Mouse (Mus musculus) testis, postnatal 14 days (tissue): ENCODE data around the gene Hmga1.

ENCODE experiments used
- DNase-seq: peaks from one replicate; pipeline ENCODE4 v3.0.0; 2021; ENCODE audit warnings: low spot score

Gene Hmga1

GRCm38 (mm10) chr17:27528767-27529166, 27.5 kb upstream of the Hmga1 start:
- DNase-seq = no peak

DNA sequence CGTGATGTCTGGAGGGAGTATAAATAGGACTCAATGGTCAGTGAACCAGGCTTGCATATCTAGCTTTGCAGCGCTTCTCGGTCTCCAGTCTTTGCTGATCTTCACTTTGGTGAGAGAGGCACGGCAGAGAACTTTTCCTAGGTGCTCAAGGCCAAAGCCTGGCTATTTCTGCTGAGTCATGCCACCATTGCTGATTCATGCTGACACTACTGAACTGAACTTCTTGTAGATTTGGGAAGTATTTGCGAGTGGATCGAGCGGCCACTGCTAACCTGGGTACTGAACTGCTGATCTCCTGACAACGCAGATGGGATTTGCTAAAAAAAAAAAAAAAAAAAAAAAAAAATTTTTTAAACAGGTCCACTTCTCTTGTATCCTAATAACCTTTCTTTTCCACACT, 24.2 kb upstream of the Hmga1 start:
- DNase-seq = no peak

GRCm38 (mm10) chr17:27533354-27533753, 22.9 kb upstream of the Hmga1 start:
- no peak for DNase-seq

GRCm38 (mm10) chr17:27534718-27535117, 21.6 kb upstream of the Hmga1 start:
- peak; percentile 83 for DNase-seq

- no peak for DNase-seq
Measured at GRCm38 (mm10) chr17:27541261-27541660, 15.0 kb upstream of the Hmga1 start.

DNA sequence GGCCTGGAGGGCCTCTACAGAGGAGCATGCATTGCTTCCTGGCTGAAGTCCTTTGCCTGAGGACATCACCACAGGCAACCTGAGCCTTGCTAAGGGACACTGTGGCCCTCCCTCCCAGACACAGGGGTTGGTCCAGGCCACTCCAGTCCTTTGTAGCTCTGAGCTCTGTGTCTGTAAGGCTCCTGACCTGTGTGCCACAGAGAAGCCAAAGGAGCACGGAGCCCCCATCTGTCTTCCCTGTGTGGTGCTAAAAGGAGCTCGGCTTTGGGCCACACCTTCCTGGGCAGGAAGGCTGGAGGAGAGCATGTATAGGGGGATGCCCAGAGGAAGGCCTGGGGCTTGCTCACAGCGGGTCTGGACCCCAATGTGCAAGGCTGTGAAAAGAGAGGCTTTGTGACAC, 14.3 kb upstream of the Hmga1 start:
- no peak for DNase-seq

- DNase-seq = no peak
Measured at GRCm38 (mm10) chr17:27544551-27544950, 11.7 kb upstream of the Hmga1 start.

DNA sequence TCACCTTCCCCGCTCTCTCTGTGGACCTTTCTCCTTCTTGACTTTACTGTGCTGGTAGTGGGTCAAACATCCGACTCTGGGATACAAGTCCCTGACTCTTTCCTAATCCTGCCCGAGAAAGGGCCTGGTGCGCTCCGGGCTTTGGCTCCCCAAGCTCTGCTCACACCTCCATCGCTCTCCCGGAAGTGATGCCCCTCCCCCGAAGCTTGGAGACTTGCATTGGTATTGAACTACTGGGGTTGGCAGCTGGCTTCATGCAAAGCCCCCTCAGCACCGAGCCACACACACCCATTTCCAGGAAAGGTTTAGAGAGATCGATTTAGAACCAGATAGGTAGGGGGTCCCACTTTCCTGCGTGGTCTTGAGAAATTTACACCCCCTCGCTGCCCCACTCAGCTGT, 10.3 kb upstream of the Hmga1 start:
- no peak for DNase-seq

- DNase-seq = no peak
Measured at GRCm38 (mm10) chr17:27546574-27547085, 9.7 kb upstream of the Hmga1 start.

- no peak for DNase-seq
Measured at GRCm38 (mm10) chr17:27547253-27547868, 8.9 kb upstream of the Hmga1 start.

DNA sequence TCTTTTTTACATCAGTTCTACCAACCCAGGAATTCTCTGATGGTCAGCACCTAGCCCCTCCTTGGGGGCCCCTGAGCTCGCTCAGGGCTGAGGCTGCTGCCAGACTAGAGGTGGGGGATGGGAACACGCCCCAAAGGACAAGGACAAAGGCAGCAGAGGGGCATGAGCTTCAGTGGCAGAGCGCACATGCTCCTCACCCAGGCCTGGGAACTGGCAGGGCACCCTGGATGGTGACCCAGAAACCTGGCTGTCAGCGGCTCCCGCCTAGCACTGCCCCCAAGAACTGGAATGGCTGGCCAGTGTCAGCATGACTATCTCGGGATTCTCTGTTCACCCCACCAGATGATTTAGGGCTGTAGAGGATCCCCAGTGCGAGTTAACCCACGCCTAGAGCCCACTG, 7.1 kb upstream of the Hmga1 start:
- no peak for DNase-seq

DNA sequence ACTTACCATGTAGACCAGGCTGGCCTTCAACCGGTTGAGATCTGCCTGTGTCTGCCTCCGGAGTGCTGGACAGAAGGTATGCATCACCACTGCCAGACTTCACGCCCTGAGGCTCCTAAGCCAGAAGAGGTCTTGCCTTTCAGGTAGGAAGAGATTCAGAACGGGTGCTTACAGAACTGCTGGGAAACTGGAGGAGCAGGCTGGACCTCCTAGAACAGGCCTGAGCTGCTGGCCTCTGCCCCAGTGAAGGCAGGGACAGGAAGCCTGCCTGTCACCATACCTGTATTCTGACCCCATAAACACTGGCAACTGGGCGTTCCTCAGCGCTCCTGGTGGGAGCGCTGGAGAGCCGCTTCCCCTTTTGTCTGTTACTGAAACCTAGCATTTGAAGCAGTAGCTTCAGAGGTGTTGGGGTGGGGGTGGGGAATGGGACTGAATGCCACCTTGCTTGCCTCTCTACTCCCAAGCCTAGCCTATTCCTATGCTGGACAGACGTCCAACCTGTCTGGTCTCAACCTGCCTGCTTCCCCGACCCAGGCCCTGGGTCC, 4.8 kb upstream of the Hmga1 start:
- no peak for DNase-seq

DNA sequence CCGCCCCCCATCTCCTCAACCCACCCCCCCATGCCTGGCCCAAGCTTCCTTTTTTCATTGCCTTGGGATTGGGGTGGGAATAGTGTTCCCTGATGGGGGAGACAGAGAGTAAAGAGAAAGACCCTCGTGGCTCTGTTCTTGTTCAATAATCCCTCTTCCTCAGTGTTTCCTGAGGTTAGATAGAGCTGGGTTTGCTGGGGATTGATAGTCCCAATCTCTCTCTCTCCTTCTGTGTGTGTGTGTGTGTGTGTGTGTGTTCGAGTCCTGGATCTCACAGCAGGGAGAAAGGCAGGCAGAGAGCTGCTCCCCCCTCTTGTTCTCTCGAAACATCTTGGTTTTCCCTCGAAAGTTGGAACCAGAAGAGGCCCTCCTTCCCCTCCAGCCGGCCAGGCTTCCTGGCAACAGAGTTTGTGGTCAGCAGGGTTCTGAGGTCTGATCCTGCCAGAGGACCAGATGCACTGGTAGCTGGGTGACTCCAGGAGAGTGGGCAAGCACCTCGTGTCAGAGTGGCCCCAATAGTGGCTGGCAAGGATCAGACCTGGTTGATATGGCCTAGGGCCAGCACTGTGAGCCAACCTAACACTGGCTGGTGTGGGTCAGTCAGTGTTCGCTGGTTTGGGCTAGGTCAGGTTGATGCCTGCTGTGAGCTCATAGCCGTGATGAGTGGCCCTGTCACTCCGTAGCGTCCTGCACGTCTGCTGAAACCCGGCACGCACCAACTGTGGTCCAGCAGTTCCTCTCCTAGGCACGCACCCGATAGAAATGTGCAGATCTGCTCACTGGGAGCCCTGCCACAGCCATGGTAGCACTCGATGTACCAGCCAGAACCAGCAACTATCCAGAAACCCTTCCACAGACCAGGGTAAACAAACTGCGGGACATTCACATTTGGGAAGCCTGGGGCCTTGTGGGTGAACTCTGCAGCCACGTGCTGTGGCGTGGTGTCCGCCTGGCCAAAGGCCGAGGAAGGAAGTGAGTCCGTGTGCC, 3.8 kb upstream of the Hmga1 start:
- DNase-seq = no peak

DNA sequence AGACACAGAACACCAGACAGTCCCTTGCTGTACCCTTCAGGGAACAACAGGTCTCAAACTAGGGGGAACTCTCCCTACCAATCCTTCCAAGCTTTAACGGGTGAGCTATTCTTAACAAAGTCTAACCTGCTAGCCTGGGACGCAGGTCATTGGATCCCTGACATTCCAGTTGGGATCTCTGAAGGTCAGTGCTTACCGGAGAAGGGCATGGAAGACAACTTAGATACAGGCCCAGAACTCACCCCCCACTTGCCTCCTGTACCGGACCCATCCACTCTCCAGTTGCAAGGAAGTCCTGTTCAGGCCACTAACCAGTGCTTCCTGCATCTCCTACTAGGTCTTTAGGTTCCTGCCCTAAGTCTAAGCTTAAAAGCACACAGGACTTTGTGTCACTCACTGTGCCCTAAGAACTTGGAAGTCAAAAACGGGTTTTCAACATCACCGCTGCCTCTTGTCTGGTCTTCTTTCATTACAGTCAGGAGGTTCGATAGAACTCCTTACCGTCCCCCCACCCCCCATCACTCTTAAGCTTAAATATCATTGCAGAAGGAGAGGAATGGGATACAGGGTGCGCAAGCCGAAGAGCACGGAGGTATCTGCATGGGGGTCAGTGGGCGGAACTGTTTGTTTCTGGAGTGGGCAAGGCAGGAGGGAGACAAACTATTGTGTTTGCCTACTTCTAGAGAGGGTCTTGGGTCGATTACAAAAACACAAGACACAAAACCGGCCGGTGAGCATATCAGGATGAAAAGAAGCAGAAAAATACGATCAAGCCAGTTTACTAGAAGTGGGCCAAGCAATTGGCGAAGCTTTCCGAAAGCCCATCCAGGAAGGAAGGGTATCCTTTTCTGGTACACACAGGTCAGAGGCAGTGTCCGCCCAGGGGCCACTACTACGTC, 2.0 kb upstream of the Hmga1 start:
- no peak for DNase-seq

GRCm38 (mm10) chr17:27555075-27555511, 1.2 kb upstream of the Hmga1 start:
- peak; percentile 82 for DNase-seq

GRCm38 (mm10) chr17:27555512-27556172, 655 bp upstream of the Hmga1 start:
- DNase-seq = peak; percentile 90

GRCm38 (mm10) chr17:27557181-27557926, 1.1 kb downstream of the Hmga1 start:
- DNase-seq = peak; percentile 73

- DNase-seq = no peak
Measured at GRCm38 (mm10) chr17:27557927-27558661, 1.8 kb downstream of the Hmga1 start.

DNA sequence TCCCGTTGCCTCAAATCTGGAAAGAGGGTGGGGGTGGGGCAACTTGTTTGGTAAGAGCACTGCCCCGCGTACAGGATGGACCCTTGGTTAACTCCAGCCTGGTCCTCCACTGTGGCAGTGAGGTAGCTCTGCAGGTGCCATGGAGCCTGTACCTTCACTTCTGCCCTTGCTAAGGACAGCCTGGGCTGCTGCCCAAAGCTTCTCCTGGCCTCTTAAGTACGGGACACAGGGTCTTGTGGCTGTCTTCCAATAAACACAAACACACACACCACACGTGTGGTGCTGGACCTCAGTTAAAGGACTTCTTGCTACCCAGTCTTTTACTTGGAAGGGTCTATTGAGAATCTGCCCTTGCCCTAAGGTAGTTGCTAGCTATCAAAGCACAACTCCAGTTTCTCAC, 2.5 kb downstream of the Hmga1 start:
- no peak for DNase-seq

DNA sequence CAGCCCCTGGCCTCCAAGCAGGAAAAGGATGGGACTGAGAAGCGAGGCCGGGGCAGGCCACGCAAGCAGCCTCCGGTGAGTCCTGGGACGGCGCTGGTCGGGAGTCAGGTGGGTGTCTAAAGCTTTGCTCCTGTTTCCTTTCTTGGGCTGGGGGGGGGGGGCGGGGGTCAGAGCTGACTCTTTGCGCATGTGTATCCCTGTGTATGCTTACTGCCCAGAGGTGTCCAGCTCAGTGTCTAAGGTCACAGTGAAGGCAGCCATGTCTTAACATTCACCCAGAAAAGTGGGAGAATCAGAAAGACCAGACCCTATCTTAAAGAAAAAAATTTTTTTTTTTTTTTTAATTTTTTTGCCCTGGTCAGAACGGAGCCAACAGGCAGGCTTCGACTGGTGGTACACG, 3.3 kb downstream of the Hmga1 start:
- no peak for DNase-seq
